Mouse (Mus musculus) ES-Bruce4 (cell line): Measurements from ENCODE around the gene Bsn.

Experiments
- CTCF ChIP-seq: IDR thresholded peaks from one replicate; pipeline ENCODE4 v1.8.1; 2011; ENCODE audit warnings: low read depth, low read length
- POLR2A ChIP-seq: IDR thresholded peaks from one replicate; pipeline ENCODE4 v1.8.1; 2011; ENCODE audit warnings: low read length; ENCODE audit not compliant: insufficient read depth

- TF ChIP-seq POLR2A = no peak
- no peak for TF ChIP-seq CTCF
These were observed 1.7 kb downstream of the Bsn start for GRCm38 (mm10) chr9:108188511-108188910.
